Mouse (Mus musculus) bone marrow, adult 2 months (tissue): Measurements from ENCODE around the gene Ppm1m.

Experiments
- CTCF ChIP-seq: fragments of 200-500 bp; IDR thresholded peaks from 2 replicates; pipeline ENCODE4 v1.5.1; 2011; ENCODE audit warnings: low read length, control low read depth; ENCODE audit not compliant: control insufficient read depth, insufficient read depth
- POLR2A ChIP-seq: fragments of 200-500 bp; IDR thresholded peaks from 2 replicates; pipeline ENCODE4 v1.6.1; 2011; ENCODE audit warnings: low read depth, mild to moderate bottlenecking, control low read depth, low read length, borderline replicate concordance; ENCODE audit not compliant: control insufficient read depth

GRCm38 (mm10) chr9:106206515-106206914 lies 7.0 kb upstream of the Ppm1m start:
- TF ChIP-seq POLR2A = no peak
- no peak for TF ChIP-seq CTCF
